Mouse (Mus musculus): Measurements from ENCODE around the gene Lrmda. TPM values are rescaled to one million over a fixed set of nuclear protein-coding genes. Genes with fewer than 3 reads are reported as not detected.

The Lrmda gene
- polyA plus RNA-seq, 1 experiment, result 0.65 TPM

DNA sequence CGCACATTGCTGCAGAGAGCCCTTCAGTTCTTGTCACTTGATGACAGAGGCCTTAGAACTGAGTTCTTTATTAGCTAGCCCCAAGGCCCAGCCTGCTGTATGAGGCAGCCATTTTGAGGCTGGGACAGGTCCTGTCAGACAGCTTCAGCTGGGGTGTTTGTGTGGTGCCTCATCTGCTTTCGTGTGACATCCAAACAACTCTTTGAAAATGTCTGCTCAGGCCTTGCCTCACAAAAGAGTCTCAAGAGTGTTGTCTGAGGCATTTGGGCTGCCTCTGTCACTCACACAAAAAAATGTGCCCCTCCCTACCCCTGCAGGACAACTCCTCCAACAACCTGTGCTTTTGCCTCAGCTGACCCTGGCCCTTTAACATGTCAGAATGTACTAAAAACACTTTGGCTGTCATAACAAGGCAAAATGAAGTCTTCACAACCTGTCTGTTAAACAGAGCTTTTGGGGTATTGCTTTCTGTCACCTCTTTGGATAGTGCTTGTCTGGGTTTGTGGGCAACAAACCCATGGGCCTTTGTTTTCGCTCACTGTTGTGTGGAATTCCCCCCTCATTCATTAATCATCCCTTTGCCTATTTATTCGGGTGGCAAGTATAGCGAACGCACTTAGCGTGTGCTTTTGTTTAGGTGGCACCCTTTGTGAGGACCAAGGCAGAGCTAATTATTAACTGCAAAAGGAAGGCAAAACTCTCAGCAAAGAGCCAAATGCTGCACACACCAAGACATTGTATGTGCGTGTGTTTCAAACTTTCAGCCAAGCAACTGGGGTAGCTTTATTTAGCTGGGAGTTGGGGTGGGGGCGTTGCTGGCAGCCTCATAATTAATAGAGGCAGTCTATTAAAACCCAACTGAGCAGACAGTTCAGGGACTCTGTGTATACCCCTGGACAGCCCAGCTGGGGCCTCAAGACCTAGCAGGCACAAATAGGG, 660.5 kb downstream of the Lrmda start:
- H3K4me3 ChIP-seq (ENCODE audit: insufficient read depth, low read length), result no peak overlapping the region
- H3K27ac ChIP-seq (ENCODE audit: insufficient read depth, low read length), result no peak overlapping the region
- no peaks in the 10 kb centered on the region for H3K4me1 ChIP-seq (ENCODE audit: control insufficient read depth, insufficient read depth, low read length)
- TF ChIP-seq CTCF (IDR thresholded peaks at IDR 0.05; ENCODE audit: extremely low read depth, insufficient read depth, low read length) (no peak), POLR2A (IDR thresholded peaks at IDR 0.05; ENCODE audit: extremely low read depth, insufficient read depth, low read length) (no peak)

DNA sequence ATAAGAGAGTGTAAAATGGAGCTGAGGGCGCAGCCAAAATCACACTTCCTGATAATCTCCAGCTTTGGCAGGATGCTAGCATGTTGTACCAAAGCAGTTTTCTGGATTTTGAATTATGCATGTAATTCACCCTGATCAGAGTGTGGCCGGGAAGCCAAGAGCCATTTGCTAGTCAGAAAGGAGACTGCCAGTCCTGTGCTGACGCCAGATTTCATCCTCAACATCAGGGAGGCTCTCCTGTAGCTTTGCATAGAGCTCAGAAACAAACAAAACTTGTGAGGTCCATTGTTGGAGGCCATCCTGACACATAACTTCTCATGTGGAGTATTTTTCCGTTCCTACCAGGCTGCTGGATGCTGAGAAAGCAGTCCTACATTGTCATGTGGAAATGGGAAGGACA, 667.4 kb downstream of the Lrmda start:
- Histone ChIP-seq H3K4me3 (ENCODE audit: insufficient read depth, low read length) (no peak overlapping the region), H3K4me1 (ENCODE audit: control insufficient read depth, insufficient read depth, low read length) (no peaks in the 10 kb centered on the region), H3K27ac (ENCODE audit: insufficient read depth, low read length) (no peak overlapping the region)
- TF ChIP-seq POLR2A (IDR thresholded peaks at IDR 0.05; ENCODE audit: extremely low read depth, insufficient read depth, low read length), result no peak
- no peak for TF ChIP-seq CTCF (IDR thresholded peaks at IDR 0.05; ENCODE audit: extremely low read depth, insufficient read depth, low read length)

DNA sequence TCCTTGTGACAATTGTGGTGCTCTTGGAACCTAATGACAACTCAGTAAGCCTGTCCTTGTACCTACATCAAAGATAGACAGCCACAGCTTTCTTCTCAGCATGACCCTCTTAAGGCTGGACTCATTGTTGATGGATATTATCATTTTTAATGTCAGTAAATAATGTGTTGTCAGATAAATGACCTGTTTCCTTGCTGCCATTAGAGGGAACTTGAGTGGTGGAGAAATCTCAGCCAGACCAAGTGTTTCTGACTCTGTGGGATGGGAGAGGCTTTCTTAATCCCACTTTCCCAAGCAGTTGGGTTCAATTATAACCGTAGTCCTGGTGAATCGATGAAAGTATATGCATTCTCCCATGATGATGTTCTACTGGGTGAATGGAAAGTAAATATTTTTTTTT, 668.9 kb downstream of the Lrmda start:
- Histone ChIP-seq H3K4me1 (ENCODE audit: control insufficient read depth, insufficient read depth, low read length) (no peaks in the 10 kb centered on the region), H3K4me3 (ENCODE audit: insufficient read depth, low read length) (no peak overlapping the region), H3K27ac (ENCODE audit: insufficient read depth, low read length) (no peak overlapping the region)
- TF ChIP-seq POLR2A (IDR thresholded peaks at IDR 0.05; ENCODE audit: extremely low read depth, insufficient read depth, low read length) (no peak), CTCF (IDR thresholded peaks at IDR 0.05; ENCODE audit: extremely low read depth, insufficient read depth, low read length) (no peak)

DNA sequence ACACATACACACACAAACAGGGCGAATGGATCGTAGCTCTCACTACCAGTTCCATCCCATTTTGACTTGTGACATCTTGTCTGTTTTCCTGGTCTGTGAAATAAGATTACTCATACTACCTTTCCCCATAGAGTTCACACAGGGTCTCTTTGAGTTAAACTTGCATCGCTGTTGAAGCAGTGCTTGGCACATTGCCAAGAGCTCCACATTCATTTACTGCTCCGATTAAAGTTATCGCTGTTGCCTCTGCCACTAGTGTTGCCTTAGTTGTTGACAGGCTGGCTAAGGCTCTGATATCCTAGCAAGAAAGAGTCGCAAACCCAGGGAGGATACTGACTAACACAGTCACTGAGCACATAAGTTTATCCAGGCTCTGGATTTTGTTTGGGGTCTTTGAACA, 675.9 kb downstream of the Lrmda start:
- H3K27ac ChIP-seq (ENCODE audit: insufficient read depth, low read length), result no peak overlapping the region
- H3K4me1 ChIP-seq (ENCODE audit: control insufficient read depth, insufficient read depth, low read length), result no peaks in the 10 kb centered on the region
- no peak overlapping the region for H3K4me3 ChIP-seq (ENCODE audit: insufficient read depth, low read length)
- TF ChIP-seq CTCF (IDR thresholded peaks at IDR 0.05; ENCODE audit: extremely low read depth, insufficient read depth, low read length) (no peak), POLR2A (IDR thresholded peaks at IDR 0.05; ENCODE audit: extremely low read depth, insufficient read depth, low read length) (no peak)

DNA sequence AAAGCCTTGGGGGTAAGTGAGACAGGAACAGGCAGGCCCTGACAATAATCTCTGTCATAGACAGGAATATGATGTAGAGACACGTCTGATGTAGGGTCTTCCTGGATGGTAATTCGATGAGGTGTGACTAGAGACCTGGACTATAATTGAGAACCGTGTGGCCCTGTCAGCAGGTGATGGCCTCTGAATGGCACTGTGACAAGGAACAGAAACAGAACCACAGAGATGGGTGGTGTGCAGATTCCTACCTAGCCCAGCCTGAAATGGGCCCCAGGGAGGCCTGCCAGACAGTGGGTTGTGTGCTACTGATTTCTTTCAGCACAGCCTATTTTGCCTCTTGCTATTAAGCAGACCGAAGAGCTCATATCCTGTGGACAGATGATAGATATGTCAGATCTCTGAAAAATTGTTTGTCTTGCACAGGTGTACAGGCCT, 676.4 kb downstream of the Lrmda start:
- H3K27ac ChIP-seq (ENCODE audit: insufficient read depth, low read length), result no peak overlapping the region
- TF ChIP-seq POLR2A (IDR thresholded peaks at IDR 0.05; ENCODE audit: extremely low read depth, insufficient read depth, low read length) (no peak), CTCF (IDR thresholded peaks at IDR 0.05; ENCODE audit: extremely low read depth, insufficient read depth, low read length) (no peak)
- no peaks in the 10 kb centered on the region for H3K4me1 ChIP-seq (ENCODE audit: control insufficient read depth, insufficient read depth, low read length)
- no peak overlapping the region for H3K4me3 ChIP-seq (ENCODE audit: insufficient read depth, low read length)

DNA sequence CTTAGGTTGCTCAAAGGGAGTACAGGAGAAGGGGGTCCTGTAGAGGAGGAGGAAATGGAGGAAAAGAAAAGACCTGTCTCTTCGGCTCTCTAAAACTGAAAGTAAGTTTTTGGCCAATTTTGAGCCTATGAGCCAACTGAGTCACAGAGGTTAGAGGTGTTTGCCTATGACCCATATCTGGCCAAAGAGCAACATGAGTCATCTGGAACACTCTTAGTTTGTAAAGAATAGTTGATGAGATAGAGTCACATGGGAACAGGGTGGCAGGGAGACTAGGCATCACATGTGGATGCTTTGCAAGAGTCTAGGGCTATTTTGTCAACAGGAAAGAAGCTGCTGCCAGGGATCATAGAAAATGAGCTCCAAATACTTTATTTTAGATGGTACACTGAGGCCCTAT, 680.7 kb downstream of the Lrmda start:
- Histone ChIP-seq H3K27ac (ENCODE audit: insufficient read depth, low read length) (no peak overlapping the region), H3K4me1 (ENCODE audit: control insufficient read depth, insufficient read depth, low read length) (no peaks in the 10 kb centered on the region), H3K4me3 (ENCODE audit: insufficient read depth, low read length) (no peak overlapping the region)
- TF ChIP-seq CTCF (IDR thresholded peaks at IDR 0.05; ENCODE audit: extremely low read depth, insufficient read depth, low read length), result no peak
- TF ChIP-seq POLR2A (IDR thresholded peaks at IDR 0.05; ENCODE audit: extremely low read depth, insufficient read depth, low read length), result no peak

DNA sequence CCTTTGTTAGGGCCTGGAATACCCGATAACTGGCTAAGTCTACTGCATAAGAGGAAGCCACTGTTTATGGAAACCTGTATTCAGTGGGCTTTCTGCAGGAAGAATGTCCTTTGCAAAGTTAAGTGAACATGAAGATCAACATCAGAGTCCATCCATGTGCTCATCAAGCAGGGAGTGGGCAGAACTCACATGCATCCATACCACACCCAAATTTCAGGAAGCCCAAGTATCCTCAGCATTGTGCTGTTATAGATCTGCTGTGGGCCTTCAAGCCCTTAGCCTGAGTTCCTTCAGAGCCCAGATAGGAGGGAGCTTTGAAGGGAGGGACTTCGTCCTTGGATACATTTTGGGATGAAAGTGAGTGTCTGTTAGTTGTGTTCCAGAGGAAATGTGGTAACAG, 681.2 kb downstream of the Lrmda start:
- no peak for TF ChIP-seq CTCF (IDR thresholded peaks at IDR 0.05; ENCODE audit: extremely low read depth, insufficient read depth, low read length)
- no peak for TF ChIP-seq POLR2A (IDR thresholded peaks at IDR 0.05; ENCODE audit: extremely low read depth, insufficient read depth, low read length)
- no peaks in the 10 kb centered on the region for H3K4me1 ChIP-seq (ENCODE audit: control insufficient read depth, insufficient read depth, low read length)
- no peak overlapping the region for H3K27ac ChIP-seq (ENCODE audit: insufficient read depth, low read length)
- H3K4me3 ChIP-seq (ENCODE audit: insufficient read depth, low read length), result no peak overlapping the region

DNA sequence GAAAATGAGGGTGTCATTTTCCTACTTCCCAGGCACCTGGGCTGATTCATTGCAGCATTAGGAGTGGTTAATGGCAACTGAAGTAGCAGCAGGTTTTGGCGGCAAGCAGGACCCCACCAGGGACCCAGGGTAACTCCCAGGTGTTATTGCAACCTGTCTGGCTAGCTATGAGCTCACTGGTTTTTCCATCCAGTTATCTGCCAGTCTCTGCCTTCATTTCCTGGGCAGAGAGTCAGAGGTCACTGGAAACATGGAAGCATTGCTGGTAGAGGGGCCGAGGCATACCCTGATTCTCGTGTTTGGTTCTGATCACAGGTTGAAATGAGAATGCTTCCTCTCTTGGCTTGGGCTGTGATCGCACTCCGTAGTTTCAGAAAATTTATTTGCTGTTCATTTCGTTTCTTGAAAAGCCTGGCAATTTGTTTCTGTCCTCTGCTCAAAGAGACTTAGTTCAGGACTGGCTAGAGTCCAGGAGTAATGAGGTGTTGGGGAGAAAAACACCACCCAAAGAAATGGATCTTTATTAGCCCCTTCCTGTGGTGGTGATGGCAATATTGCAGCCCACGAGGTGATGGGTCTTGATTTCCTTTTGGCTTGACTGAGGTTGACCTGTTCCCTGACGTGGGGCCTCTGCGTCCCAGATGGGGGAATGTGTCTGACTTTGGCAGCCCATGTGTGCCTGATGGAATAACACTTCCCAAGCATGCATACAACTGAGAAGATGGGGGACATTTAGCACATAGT, 688.6 kb downstream of the Lrmda start:
- Histone ChIP-seq H3K27ac (ENCODE audit: insufficient read depth, low read length) (no peak overlapping the region), H3K4me3 (ENCODE audit: insufficient read depth, low read length) (no peak overlapping the region), H3K4me1 (ENCODE audit: control insufficient read depth, insufficient read depth, low read length) (no peaks in the 10 kb centered on the region)
- TF ChIP-seq POLR2A (IDR thresholded peaks at IDR 0.05; ENCODE audit: extremely low read depth, insufficient read depth, low read length) (no peak), CTCF (IDR thresholded peaks at IDR 0.05; ENCODE audit: extremely low read depth, insufficient read depth, low read length) (no peak)

DNA sequence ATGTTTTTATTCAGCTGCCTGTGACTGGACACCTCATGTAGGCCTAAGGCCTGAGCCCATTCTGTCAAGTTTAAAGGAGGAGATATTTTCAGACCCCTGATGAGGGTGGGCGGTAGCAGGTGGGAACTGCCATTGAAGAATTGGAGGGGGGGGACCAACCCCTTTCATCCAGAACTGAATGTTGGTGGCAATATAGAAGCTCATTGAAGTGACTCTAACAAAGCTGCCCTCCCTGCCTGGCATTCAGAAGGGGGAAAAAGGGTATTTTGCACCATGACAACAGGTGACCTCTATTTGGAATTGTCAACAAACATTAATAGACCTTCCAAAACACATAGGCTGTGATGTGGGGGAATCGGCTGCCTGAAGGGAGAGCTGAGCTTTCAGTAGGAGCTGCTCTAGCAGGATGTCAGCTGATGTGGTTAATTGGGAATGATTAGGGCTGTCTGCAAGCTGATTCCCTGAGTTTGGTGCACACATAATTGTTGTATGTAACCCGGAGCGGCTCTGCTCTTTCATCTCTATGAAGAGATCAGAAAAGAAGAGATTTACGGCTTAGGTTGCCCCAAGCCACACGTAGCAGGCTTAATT, 690.7 kb downstream of the Lrmda start:
- TF ChIP-seq CTCF (IDR thresholded peaks at IDR 0.05; ENCODE audit: extremely low read depth, insufficient read depth, low read length), result no peak
- TF ChIP-seq POLR2A (IDR thresholded peaks at IDR 0.05; ENCODE audit: extremely low read depth, insufficient read depth, low read length), result no peak
- no peaks in the 10 kb centered on the region for H3K4me1 ChIP-seq (ENCODE audit: control insufficient read depth, insufficient read depth, low read length)
- no peak overlapping the region for H3K4me3 ChIP-seq (ENCODE audit: insufficient read depth, low read length)
- no peak overlapping the region for H3K27ac ChIP-seq (ENCODE audit: insufficient read depth, low read length)
